Mouse (Mus musculus): ENCODE results near the gene Trir. TPM values are rescaled to one million over a fixed set of nuclear protein-coding genes. Genes with fewer than 3 reads are reported as not detected.

Gene Trir
- polyA plus RNA-seq, 1 experiment, result 99.1 TPM

DNA sequence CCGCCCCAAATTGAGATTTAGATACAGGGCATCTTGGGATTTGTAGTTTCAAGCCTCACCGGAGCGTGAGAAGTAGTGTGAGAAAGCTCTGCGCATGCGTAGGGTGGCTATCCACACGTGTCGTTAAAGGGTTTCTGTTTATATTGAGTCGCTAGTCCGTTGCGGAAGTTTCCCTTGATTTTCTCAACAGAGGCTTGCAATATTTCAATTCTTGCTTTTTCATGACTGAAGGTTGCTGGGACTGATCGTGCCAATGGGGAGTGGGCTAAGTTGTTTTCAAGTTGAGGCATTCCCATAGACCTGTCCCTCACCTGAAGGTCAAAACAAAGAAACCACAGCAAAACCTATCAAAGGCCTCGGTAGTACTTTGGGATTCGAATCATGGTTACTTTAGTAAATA is 8.1 kb downstream of the Trir start:
- H3K4me3 ChIP-seq (replicated peaks; ENCODE audit: extremely low read depth, low read depth, low read length), result peak overlapping the region; percentile 52
- H3K4me1 ChIP-seq (ENCODE audit: control insufficient read depth, insufficient read depth, low read length), result peaks cover 13% of the 10 kb centered on the region
- peak; percentile 53 for DNase-seq
- TF ChIP-seq POLR2A (IDR thresholded peaks at IDR 0.05; ENCODE audit: borderline replicate concordance, extremely low read depth, low read depth, low read length), result peak; percentile 53; the same call in 1 of the 2 replicates
- no peak for TF ChIP-seq CTCF (IDR thresholded peaks at IDR 0.05; ENCODE audit: insufficient read depth, low read length)
- WGBS, result under 1% methylated on average over 13 of the region's 13 CpGs

DNA sequence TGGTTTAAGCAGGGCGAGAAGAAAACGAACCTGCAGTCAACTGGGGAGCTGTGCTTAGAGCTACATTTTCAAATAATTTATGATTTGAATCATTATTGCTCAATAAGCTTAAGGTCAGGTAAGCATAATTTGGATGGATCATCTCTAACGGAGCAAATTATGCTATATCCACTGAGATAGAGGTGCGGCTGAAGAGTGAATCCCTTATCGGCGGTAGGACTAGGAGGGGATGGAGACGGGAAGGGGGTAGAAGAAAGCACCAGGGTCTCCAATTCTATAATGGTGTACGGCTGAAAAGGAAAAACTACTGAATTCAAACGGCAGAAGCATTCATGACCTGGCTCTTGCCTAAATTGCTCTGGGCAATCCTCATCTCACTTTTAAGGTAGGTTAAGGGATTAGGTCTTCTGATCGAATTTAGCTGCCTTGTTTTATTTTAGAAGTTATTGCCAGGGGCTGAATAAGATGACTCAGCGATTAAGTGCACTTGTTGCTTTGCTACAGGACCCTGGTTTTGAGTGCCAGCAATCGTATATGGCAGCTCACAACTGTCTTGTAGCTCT is 8.6 kb downstream of the Trir start:
- WGBS, result 3% methylated on average over 12 of the region's 12 CpGs
- TF ChIP-seq CTCF (IDR thresholded peaks at IDR 0.05; ENCODE audit: insufficient read depth, low read length) (no peak), POLR2A (IDR thresholded peaks at IDR 0.05; ENCODE audit: borderline replicate concordance, extremely low read depth, low read depth, low read length) (no peak)
- no peak for DNase-seq
- Histone ChIP-seq H3K4me3 (replicated peaks; ENCODE audit: extremely low read depth, low read depth, low read length) (peak overlapping the region; percentile 52), H3K4me1 (ENCODE audit: control insufficient read depth, insufficient read depth, low read length) (peaks cover 13% of the 10 kb centered on the region)

- TF ChIP-seq CTCF (IDR thresholded peaks at IDR 0.05; ENCODE audit: insufficient read depth, low read length), result no peak
- TF ChIP-seq POLR2A (IDR thresholded peaks at IDR 0.05; ENCODE audit: borderline replicate concordance, extremely low read depth, low read depth, low read length), result no peak
- Histone ChIP-seq H3K4me3 (replicated peaks; ENCODE audit: extremely low read depth, low read depth, low read length) (peak overlapping the region; percentile 93), H3K4me1 (ENCODE audit: control insufficient read depth, insufficient read depth, low read length) (peaks cover 13% of the 10 kb centered on the region)
- peak; percentile 30 for DNase-seq
- WGBS, result under 1% methylated on average over 15 of the region's 15 CpGs
These were observed 9.2 kb downstream of the Trir start for GRCm38 (mm10) chr8:85035728-85036310.

GRCm38 (mm10) chr8:85036381-85036717 is 9.7 kb downstream of the Trir start:
- Histone ChIP-seq H3K4me3 (replicated peaks; ENCODE audit: extremely low read depth, low read depth, low read length) (peak overlapping the region; percentile 93), H3K4me1 (ENCODE audit: control insufficient read depth, insufficient read depth, low read length) (peaks cover 13% of the 10 kb centered on the region)
- no peak for DNase-seq
- WGBS, result 0% methylated on average over 9 of the region's 9 CpGs
- TF ChIP-seq CTCF (IDR thresholded peaks at IDR 0.05; ENCODE audit: insufficient read depth, low read length), result no peak
- TF ChIP-seq POLR2A (IDR thresholded peaks at IDR 0.05; ENCODE audit: borderline replicate concordance, extremely low read depth, low read depth, low read length), result no peak

- TF ChIP-seq POLR2A (IDR thresholded peaks at IDR 0.05; ENCODE audit: borderline replicate concordance, extremely low read depth, low read depth, low read length) (no peak; the same call in 1 of the 2 replicates), CTCF (IDR thresholded peaks at IDR 0.05; ENCODE audit: insufficient read depth, low read length) (no peak)
- WGBS, result under 1% methylated on average over 58 of the region's 59 CpGs
- Histone ChIP-seq H3K4me3 (replicated peaks; ENCODE audit: extremely low read depth, low read depth, low read length) (peak within 1 kb of the TSS; percentile 93), H3K4me1 (ENCODE audit: control insufficient read depth, insufficient read depth, low read length) (peaks cover 13% of the 10 kb centered on the region)
- peak; percentile 83 for DNase-seq
These were observed 10.2 kb downstream of the Trir start, which contains the start of gene Tnpo2 for GRCm38 (mm10) chr8:85036718-85037365. TSS of gene Tnpo2 (plus strand) at chr8:85036915.

DNA sequence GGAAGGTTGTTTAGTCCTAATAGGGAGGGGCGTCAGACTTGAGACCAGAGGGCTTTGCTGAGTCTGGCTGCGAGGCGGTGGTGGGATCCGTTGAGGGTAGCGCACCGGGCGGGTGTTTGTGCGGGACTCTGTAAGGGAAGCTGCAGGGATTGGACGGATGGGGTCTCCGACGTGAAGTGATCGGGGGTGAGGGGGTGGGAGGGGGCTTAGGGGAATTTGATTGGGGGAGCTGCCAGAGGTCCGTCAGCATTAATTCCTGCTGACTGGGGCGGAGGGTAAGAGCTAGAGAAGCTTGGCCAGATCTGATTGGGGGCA is 10.7 kb downstream of the Trir start:
- WGBS, result under 1% methylated on average over 14 of the region's 14 CpGs
- TF ChIP-seq CTCF (IDR thresholded peaks at IDR 0.05; ENCODE audit: insufficient read depth, low read length) (no peak), POLR2A (IDR thresholded peaks at IDR 0.05; ENCODE audit: borderline replicate concordance, extremely low read depth, low read depth, low read length) (no peak)
- Histone ChIP-seq H3K4me1 (ENCODE audit: control insufficient read depth, insufficient read depth, low read length) (peaks cover 13% of the 10 kb centered on the region), H3K4me3 (replicated peaks; ENCODE audit: extremely low read depth, low read depth, low read length) (peak overlapping the region; percentile 76)
- DNase-seq, result no peak

DNA sequence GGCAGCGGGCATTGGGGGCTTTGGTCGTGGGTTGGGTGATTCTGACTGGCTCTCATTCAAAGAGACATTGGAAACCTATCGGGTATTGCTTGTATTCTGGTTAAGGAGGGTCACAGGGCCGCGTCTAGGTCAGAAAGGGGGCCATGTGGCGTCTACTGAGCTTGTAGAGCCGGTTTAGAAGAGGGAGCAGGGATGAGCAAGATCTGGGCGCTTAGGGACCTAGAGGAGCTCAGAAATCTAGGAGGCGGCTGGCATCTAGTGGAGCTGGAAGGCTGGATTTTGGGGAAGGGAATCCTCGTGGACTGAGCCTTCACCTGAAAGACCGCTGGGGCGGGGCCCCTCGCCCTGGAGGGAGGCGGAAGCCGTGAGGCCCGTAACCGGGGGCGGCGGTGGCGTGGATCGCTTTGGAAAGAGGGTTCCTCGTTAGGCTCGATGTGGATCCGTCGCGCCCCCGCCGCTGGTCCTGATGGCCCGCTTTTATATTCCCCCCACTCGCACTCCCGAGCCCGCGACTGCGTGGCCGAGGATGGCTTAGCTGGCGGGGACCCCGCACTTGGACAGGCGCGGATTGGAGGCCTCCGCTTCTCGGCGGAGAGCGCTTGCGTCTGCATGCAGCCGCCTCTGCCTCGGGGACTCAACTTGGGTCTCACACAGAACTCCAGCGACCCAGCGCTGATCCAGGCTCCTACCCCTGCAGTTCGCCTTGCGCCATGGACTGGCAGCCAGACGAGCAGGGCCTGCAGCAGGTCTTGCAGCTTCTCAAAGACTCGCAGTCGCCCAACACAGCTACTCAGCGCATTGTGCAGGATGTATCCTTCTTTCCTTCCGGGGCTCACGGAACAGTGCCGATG is 11.3 kb downstream of the Trir start:
- peaks cover 13% of the 10 kb centered on the region for H3K4me1 ChIP-seq (ENCODE audit: control insufficient read depth, insufficient read depth, low read length)
- peak; percentile 58 for DNase-seq
- under 1% methylated on average over 57 of the region's 57 CpGs for WGBS
- H3K4me3 ChIP-seq (replicated peaks; ENCODE audit: extremely low read depth, low read depth, low read length), result peak overlapping the region; percentile 76
- TF ChIP-seq POLR2A (IDR thresholded peaks at IDR 0.05; ENCODE audit: borderline replicate concordance, extremely low read depth, low read depth, low read length) (no peak), CTCF (IDR thresholded peaks at IDR 0.05; ENCODE audit: insufficient read depth, low read length) (no peak)

DNA sequence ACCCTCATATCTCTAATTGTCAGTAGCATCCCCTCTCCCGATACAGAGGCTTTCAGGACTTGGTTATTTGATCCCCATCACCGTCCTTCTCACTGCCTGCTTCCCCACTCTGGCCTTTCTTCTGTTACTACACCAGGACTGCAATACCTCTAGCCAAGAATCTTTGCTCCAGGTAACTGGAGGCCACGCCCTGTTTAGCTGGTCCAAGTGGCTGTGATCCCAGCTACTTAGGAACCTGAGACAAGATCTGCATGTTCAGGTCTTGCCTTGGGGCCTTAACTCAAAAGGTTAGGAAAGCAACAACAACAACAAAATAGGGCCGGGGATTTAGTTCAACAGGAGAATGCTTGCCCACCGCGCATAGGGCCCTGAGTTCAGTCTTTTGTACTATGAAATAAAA is 17.0 kb downstream of the Trir start:
- no peak for DNase-seq
- WGBS, result 89% methylated on average over 6 of the region's 6 CpGs
- H3K4me3 ChIP-seq (replicated peaks; ENCODE audit: extremely low read depth, low read depth, low read length), result no peak overlapping the region
- TF ChIP-seq CTCF (IDR thresholded peaks at IDR 0.05; ENCODE audit: insufficient read depth, low read length), result no peak
- no peak for TF ChIP-seq POLR2A (IDR thresholded peaks at IDR 0.05; ENCODE audit: borderline replicate concordance, extremely low read depth, low read depth, low read length)
- H3K4me1 ChIP-seq (ENCODE audit: control insufficient read depth, insufficient read depth, low read length), result peaks cover under 1% of the 10 kb centered on the region; the same call in 1 of the 2 replicates

GRCm38 (mm10) chr8:85057367-85057766 is 30.7 kb downstream of the Trir start:
- TF ChIP-seq CTCF (IDR thresholded peaks at IDR 0.05; ENCODE audit: insufficient read depth, low read length), result no peak
- no peak for TF ChIP-seq POLR2A (IDR thresholded peaks at IDR 0.05; ENCODE audit: borderline replicate concordance, extremely low read depth, low read depth, low read length)
- no peak overlapping the region for H3K4me3 ChIP-seq (replicated peaks; ENCODE audit: extremely low read depth, low read depth, low read length)
- peaks cover 2% of the 10 kb centered on the region; the same call in 1 of the 2 replicates for H3K4me1 ChIP-seq (ENCODE audit: control insufficient read depth, insufficient read depth, low read length)
- 74% methylated on average over 7 of the region's 7 CpGs for WGBS
- DNase-seq, result no peak
